Mouse (Mus musculus) CD4-positive helper T cell, adult 2 months (primary cell): ENCODE measurements around the gene Shisa9.

Experiments used
- DNase-seq: peaks from one replicate; pipeline ENCODE4 v3.0.0-alpha.2; 2012; ENCODE audit warnings: low read depth, missing footprints, low spot score

The Shisa9 gene

GRCm38 (mm10) chr16:12309826-12310225 is 325.9 kb downstream of the Shisa9 start:
- no peak for DNase-seq

GRCm38 (mm10) chr16:12315627-12316026 is 331.7 kb downstream of the Shisa9 start:
- DNase-seq: no peak
